Mouse (Mus musculus): ENCODE measurements around the gene Vmn2r55.
"Not testable (repeated sequence)": the region's sequence is repeated elsewhere in the genome, so short reads cannot be mapped to it uniquely, and the experiment has no call there.

The Vmn2r55 gene

DNA sequence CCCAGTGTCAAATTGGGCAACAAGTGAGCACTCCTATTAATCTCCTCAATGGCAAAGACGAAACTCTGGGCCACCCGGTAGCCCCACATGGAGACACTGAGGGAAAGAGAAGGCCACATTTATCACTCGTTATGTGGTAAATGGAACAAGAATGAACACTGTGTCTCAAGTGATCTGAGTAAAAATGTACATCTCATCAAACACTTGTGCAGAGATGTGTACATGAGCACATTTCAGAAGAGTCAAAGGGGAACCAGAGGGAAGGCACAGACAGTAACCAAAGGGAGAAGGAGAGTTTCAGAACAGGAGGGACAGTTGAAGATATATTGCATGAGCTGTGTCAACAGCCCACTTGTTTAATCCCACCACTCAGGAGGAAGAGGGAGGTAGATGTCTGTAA is at the start of gene Vmn2r55:
Vmn2r55 (minus strand) TSS at position 101 of the 400 bp plus-strand sequence.
- not testable (repeated sequence) for DNase-seq

DNA sequence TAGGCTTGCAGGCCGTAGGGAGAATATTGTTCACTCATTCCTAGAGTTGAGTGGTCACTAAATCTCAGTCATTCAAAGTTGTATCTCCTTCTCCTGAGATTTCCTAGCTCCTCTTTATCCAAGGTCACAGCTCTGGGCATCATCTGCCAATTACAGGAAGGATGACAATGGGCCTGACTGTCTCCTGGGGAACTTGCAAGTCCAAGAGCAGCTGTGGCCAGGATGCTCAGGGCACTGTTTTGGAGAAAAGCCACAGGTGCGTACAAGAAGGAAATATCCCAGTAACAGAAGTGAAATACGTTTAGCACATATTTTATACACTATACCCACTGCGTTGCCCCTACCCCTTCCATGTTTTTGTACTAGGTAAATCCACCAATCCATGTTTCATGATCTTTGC is 44.6 kb downstream of the Vmn2r55 start, which contains the start of gene Vmn2r54:
Vmn2r54 (minus strand) TSS at position 101 of the 400 bp plus-strand sequence.
- not testable (repeated sequence) for DNase-seq

DNA sequence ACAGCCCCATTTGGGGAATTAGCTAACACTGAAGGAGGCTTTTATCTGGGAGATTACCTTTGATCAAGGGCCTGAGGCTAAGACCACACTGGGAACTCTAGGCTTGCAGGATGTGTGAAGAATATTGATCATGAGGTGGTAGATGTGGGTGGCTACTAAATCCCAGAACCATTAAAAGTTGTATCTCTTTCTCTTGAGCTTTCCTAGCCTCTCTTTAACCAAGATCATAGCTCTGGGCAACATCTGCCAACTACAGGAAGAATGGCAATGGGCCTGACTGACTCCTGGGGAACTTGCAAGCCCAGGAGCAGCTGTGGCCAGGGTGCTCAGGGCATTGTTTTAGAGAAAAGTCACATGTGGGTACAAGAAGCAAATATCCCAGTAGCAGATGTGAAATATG is 76.1 kb downstream of the Vmn2r55 start, which contains the start of gene Vmn2r53:
Vmn2r53 (minus strand) TSS at position 101 of the 400 bp plus-strand sequence.
- no peak for DNase-seq

Data from cerebellum, postnatal 36 days (tissue).